Mouse (Mus musculus): ENCODE measurements around the gene Phldb2. TPM values are rescaled to one million over a fixed set of nuclear protein-coding genes. Genes with fewer than 3 reads are reported as not detected.

Gene Phldb2
- polyA plus RNA-seq, 1 experiment, result 73.9 TPM

GRCm38 (mm10) chr16:45841806-45842205, 111.6 kb downstream of the Phldb2 start:
- no peak for DNase-seq (ENCODE audit: low spot score)

GRCm38 (mm10) chr16:45841016-45841415, 112.4 kb downstream of the Phldb2 start:
- no peak for DNase-seq (ENCODE audit: low spot score)

- DNase-seq (ENCODE audit: low spot score), result no peak
These were observed 115.7 kb downstream of the Phldb2 start for GRCm38 (mm10) chr16:45837541-45838342.

GRCm38 (mm10) chr16:45832747-45833108, 120.7 kb downstream of the Phldb2 start:
- no peak for DNase-seq (ENCODE audit: low spot score)

- DNase-seq (ENCODE audit: low spot score), result no peak
These were observed 121.2 kb downstream of the Phldb2 start for GRCm38 (mm10) chr16:45832061-45832746.

GRCm38 (mm10) chr16:45831094-45831872, 122.1 kb downstream of the Phldb2 start:
- no peak for DNase-seq (ENCODE audit: low spot score)

- no peak for DNase-seq (ENCODE audit: low spot score)
These were observed 123.1 kb downstream of the Phldb2 start for GRCm38 (mm10) chr16:45830096-45830866.

GRCm38 (mm10) chr16:45825309-45825708, 128.1 kb downstream of the Phldb2 start:
- DNase-seq (ENCODE audit: low spot score), result no peak

GRCm38 (mm10) chr16:45824025-45824424, 129.4 kb downstream of the Phldb2 start:
- no peak for DNase-seq (ENCODE audit: low spot score)

GRCm38 (mm10) chr16:45819911-45820310, 133.5 kb downstream of the Phldb2 start:
- DNase-seq (ENCODE audit: low spot score), result no peak

GRCm38 (mm10) chr16:45817795-45818194, 135.6 kb downstream of the Phldb2 start:
- DNase-seq (ENCODE audit: low spot score), result no peak

GRCm38 (mm10) chr16:45816670-45817069, 136.7 kb downstream of the Phldb2 start:
- DNase-seq (ENCODE audit: low spot score), result no peak

- no peak for DNase-seq (ENCODE audit: low spot score)
These were observed 138.8 kb downstream of the Phldb2 start for GRCm38 (mm10) chr16:45814611-45815010.

GRCm38 (mm10) chr16:45811788-45812187, 141.6 kb downstream of the Phldb2 start:
- no peak for DNase-seq (ENCODE audit: low spot score)

- no peak for DNase-seq (ENCODE audit: low spot score)
These were observed 142.5 kb downstream of the Phldb2 start for GRCm38 (mm10) chr16:45810829-45811326.

- DNase-seq (ENCODE audit: low spot score), result no peak
These were observed 143.2 kb downstream of the Phldb2 start for GRCm38 (mm10) chr16:45810155-45810554.

GRCm38 (mm10) chr16:45804708-45805107, 148.7 kb downstream of the Phldb2 start:
- DNase-seq (ENCODE audit: low spot score), result no peak

- DNase-seq (ENCODE audit: low spot score), result no peak
These were observed 153.0 kb downstream of the Phldb2 start for GRCm38 (mm10) chr16:45800406-45800805.

- no peak for DNase-seq (ENCODE audit: low spot score)
These were observed 154.2 kb downstream of the Phldb2 start for GRCm38 (mm10) chr16:45799150-45799549.

- DNase-seq (ENCODE audit: low spot score), result no peak
These were observed 154.8 kb downstream of the Phldb2 start for GRCm38 (mm10) chr16:45798591-45798990.

- no peak for DNase-seq (ENCODE audit: low spot score)
These were observed 156.6 kb downstream of the Phldb2 start for GRCm38 (mm10) chr16:45796815-45797214.

Data from urinary bladder, adult 2 months (tissue).